Mouse (Mus musculus) C2C12 (cell line): ENCODE measurements around the gene Otp.

Experiments
- CTCF ChIP-seq: IDR thresholded peaks from one replicate; pipeline ENCODE4 v1.5.1; 2011; ENCODE audit not compliant: control insufficient read depth, insufficient read depth, insufficient read length
- FOSL1 ChIP-seq: IDR thresholded peaks from one replicate; pipeline ENCODE4 v1.8.0; 2011; ENCODE audit warnings: mild to moderate bottlenecking, low read length; ENCODE audit not compliant: poor library complexity, insufficient read depth, severe bottlenecking
- USF1 ChIP-seq: IDR thresholded peaks from one replicate; pipeline ENCODE4 v1.6.1; 2011; ENCODE audit warnings: low read depth, mild to moderate bottlenecking, control low read depth, moderate library complexity

GRCm38 (mm10) chr13:94870461-94871186 is 4.8 kb upstream of the Otp start:
- no peak for TF ChIP-seq CTCF
- TF ChIP-seq USF1, result no peak
- TF ChIP-seq FOSL1, result no peak
